Mouse (Mus musculus): ENCODE data around the gene Tgif2. TPM values are rescaled to one million over a fixed set of nuclear protein-coding genes. Genes with fewer than 3 reads are reported as not detected.
"Not testable (repeated sequence)": the region's sequence is repeated elsewhere in the genome, so short reads cannot be mapped to it uniquely, and the experiment has no call there.

The Tgif2 gene
- total RNA-seq, 2 experiments from 2014 or later = 1.8 to 3.1 TPM

DNA sequence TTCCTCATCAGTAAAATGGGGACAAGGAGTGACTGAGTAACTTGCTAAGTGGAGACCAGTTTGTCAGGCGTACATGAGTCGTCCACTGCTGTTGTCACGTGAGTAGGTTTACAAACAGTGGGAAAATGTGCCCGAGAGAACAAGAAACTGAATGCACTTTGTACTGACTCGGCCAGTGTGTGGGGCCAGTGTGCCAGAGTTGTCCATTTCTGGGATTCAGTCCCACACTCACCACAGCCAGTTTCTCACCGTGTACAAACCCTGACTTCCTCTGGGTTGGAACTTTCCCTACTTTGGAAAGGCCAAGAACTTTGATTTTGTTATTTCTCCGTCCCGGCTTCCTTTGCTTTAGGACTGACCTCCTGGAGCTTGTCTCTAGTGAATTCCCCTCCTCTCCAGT lies 29.2 kb downstream of the Tgif2 start:
- intact Hi-C loops (cut with DNase I) = no loop called here
- DNase-seq (ENCODE audit: extremely low spot score in 1 of 2, low spot score in 2 of 2) = peak in 1 of 2 experiments; percentile 42

DNA sequence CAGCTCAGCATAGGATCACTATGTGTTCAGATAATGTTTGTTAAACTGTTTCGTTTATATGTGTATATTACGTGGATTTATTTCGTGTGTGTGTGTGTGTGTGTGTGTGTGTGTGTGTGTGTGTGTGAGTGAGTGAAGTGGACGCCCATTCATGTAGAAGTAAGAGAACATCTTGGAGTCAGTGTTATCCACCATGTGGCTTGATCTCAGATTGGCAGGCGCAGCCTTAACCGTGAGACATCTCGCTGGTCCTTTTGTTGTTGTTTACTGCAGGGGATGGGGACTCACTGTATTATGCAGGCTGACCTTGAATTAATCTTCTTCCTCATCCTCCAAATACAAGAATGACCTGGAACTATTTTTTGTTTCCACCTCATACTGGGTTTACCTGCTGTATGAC lies 29.7 kb downstream of the Tgif2 start:
- no peak for DNase-seq (ENCODE audit: extremely low spot score in 1 of 2, low spot score in 2 of 2)
- intact Hi-C loops (cut with DNase I) = no loop called here

- peak in 1 of 2 experiments; percentile 64 for DNase-seq (ENCODE audit: extremely low spot score in 1 of 2, low spot score in 2 of 2)
- intact Hi-C loops (cut with DNase I) = loop anchor here (5.0 to 10.0 kb wide), 2 partner anchors 127 to 224 kb away; no protein-coding TSS in a partner anchor
These were observed 30.7 kb downstream of the Tgif2 start for GRCm38 (mm10) chr2:156870519-156870918.

DNA sequence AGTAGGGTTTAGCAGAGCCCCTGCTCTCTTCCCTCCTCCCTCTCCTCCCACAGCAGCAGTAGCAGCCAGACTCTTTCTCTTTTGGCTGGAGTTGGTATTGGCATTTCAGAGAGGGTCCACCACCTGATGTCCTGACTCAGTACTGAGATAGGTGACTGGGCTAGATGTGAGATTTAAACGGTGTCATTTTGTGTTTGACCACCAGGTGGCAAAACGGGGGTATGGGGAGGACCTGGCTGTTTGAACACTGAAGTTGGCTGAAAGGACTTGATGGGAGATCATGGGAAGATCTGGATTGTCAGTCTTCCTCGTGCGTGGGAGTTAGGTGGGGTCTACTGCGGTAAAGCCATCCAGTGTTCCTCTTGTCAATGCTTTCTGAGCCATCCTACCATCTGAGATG lies 33.8 kb downstream of the Tgif2 start:
- intact Hi-C loops (cut with DNase I) = loop anchor here (5.0 to 10.0 kb wide), 2 partner anchors 124 to 221 kb away; no protein-coding TSS in a partner anchor
- DNase-seq (ENCODE audit: extremely low spot score in 1 of 2, low spot score in 2 of 2) = peak; percentile 31 to 48

DNA sequence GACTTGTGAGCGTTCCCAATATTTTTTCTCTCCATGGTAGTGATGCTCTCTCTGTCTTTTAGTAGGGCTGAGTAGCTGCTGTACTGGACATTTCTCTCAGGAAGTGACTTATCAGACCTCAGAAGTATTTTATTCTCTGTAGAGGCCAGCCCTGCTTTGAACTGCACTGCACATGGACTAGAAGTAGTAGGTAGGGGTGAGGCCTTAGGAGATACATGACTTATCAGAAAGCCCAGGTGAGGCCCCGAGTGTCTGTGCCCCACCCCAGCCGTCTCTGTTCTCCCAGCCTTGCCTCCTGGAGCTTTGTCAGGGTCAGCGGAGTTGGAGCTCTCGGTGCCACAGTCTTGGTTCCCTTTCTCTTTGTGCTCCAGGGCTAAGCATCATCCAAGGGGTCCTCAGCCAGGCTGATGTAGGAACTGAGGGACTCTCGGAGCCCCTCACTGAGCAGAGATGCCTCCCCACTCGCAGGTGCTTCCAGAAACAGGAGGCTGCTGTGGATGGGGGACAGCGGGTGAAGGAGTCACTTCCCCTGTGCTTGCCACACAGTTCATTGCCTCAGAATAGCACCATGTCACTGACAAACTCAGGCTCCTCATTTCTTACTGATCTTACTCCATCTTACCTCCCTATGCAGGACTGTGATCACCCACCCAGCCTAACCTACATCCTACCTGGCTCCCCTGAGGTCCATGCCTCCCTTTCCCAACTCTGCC lies 34.4 kb downstream of the Tgif2 start:
- no peak for DNase-seq (ENCODE audit: extremely low spot score in 1 of 2, low spot score in 2 of 2)
- intact Hi-C loops (cut with DNase I) = loop anchor here (5.0 to 10.0 kb wide), 2 partner anchors 123 to 221 kb away; no protein-coding TSS in a partner anchor

DNA sequence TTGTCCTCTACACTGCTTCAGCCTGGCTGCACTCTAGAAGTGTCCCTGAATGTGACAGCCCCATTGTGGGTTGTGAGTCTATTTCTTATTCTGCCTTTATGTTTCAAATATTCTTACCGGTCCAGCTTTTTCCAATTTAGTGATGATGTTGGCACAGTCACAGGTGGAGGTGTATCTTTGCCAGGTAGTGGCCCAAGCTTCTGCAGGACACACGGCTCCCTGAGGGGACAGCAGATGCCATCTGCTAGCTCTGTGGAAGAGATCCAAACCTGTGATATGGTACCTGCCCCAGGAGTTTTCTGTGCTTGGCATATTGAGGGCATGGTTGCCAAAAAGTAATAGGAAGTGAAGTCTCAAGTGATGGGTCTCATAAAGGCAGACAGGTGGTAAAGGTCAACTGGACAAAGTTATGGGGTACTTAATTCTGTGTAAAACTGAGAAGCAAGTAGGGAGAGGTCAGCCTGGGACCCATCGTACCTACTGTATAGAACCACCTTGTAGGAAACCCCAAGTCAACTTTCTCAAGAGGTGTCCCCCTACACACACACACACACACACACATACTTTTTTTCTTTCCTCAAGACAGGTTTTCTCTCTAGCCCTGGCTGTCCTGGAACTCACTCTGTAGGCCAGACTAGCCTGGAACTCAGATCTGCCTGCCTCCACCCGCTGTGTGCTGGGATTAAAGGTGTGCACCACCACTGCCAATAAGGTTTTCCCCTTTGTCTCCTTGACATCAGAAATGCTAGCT lies 35.1 kb downstream of the Tgif2 start:
- no peak for DNase-seq (ENCODE audit: extremely low spot score in 1 of 2, low spot score in 2 of 2)
- intact Hi-C loops (cut with DNase I) = loop anchor here (5.0 to 10.0 kb wide), 2 partner anchors 122 to 220 kb away; no protein-coding TSS in a partner anchor

GRCm38 (mm10) chr2:156877726-156878125 lies 37.9 kb downstream of the Tgif2 start:
- intact Hi-C loops (cut with DNase I) = loop anchor here (10.0 kb wide), 1 partner anchor 217 kb away; no protein-coding TSS in a partner anchor
- DNase-seq (ENCODE audit: extremely low spot score in 1 of 2, low spot score in 2 of 2) = peak in 1 of 2 experiments; percentile 73

- DNase-seq (ENCODE audit: extremely low spot score in 1 of 2, low spot score in 2 of 2) = no peak
- intact Hi-C loops (cut with DNase I) = loop anchor here (10.0 kb wide), 1 partner anchor 215 kb away; no protein-coding TSS in a partner anchor
These were observed 39.7 kb downstream of the Tgif2 start for GRCm38 (mm10) chr2:156879541-156879940.

GRCm38 (mm10) chr2:156882431-156883001 lies 42.7 kb downstream of the Tgif2 start:
- intact Hi-C loops (cut with DNase I) = no loop called here
- no peak for DNase-seq (ENCODE audit: extremely low spot score in 1 of 2, low spot score in 2 of 2)

DNA sequence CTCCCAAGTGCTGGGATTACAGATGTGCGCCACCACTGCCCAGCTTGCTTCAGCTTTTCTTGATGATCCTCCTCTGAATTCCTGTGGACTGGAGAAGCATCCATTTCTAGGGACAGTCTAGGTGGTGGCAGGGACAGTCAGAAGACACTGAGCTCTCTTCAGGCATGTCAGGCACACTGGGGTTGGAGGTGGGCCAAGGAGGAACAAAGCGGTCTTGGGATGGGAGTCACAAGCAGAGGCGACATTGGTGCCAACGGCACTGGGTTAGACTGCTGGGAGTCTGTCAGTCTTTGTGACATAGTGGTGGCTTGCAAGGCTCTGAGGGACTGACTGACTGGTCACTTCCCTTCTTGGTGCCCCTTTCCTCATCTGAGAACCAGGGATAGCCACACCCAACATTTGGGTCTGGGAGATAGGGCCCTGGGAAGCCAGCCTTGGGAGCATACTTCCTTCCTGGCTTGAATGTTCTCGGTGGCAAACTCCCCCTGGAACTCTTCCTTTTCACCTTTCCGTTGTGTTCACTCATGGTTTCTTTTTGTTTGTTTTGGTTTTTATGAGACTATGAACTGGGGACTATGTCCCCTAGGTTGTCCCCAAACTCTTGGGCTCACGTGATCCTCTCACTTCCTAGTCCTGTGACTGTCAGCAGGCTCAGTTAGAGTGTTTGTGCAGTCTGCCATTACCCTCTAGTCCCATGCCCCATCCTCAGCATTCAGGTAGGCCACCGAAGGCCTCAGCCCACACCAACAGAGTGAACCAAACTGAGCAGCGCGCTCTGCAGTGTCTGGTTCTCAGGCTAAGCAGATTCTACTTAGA lies 44.8 kb downstream of the Tgif2 start:
- intact Hi-C loops (cut with DNase I) = no loop called here
- no peak for DNase-seq (ENCODE audit: extremely low spot score in 1 of 2, low spot score in 2 of 2)

GRCm38 (mm10) chr2:156885666-156886065 lies 45.9 kb downstream of the Tgif2 start:
- intact Hi-C loops (cut with DNase I); DNase-seq (ENCODE audit: extremely low spot score in 1 of 2, low spot score in 2 of 2): not testable (repeated sequence)

- intact Hi-C loops (cut with DNase I) = no loop called here
- no peak for DNase-seq (ENCODE audit: extremely low spot score in 1 of 2, low spot score in 2 of 2)
These were observed 46.4 kb downstream of the Tgif2 start for GRCm38 (mm10) chr2:156886084-156886631.

DNA sequence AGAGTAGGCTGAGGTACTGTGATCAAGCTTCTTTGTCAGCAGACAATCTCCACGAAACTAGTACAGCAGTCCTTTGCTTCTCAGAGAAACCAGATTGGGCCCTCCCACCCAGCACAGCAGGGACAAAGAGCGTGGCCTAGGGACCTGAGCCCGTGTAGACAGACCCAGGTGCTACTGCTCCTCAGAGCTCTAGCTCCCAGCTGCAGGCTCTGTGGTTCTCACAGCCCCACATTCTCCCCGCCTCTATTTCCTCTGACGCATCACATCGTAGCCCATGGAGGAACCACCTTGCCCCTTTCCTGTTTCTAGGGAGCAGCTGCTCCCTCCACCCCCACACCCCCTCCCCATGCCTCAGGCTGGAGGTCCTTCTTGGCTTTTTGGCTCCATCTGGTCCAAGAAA lies 47.2 kb downstream of the Tgif2 start, which contains the start of gene Sla2:
Gene Sla2 (minus strand): TSS at position 176 of the 400 bp plus-strand sequence.
- intact Hi-C loops (cut with DNase I) = no loop called here
- DNase-seq (ENCODE audit: extremely low spot score in 1 of 2, low spot score in 2 of 2) = no peak

- no peak for DNase-seq (ENCODE audit: extremely low spot score in 1 of 2, low spot score in 2 of 2)
- intact Hi-C loops (cut with DNase I) = no loop called here
These were observed 48.7 kb downstream of the Tgif2 start for GRCm38 (mm10) chr2:156888490-156888889.

DNA sequence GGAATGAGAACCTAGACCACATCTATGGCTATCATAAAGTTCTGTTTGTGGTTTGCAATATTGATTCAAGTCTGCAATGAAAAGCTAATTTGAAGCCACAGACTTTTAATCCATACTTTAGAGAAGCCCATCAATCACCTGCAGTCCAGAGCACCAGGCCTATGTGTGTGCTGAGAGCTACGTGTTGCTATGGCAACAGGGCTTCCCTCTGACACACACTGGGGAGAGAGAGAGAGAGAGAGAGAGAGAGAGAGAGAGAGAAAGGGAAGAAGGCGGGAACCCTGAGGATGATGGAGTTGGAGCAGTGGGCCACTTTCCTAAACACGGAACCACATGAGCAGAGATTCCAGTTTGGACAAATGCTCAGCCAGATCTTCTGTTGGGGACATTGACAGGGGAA lies 52.4 kb downstream of the Tgif2 start:
- intact Hi-C loops (cut with DNase I) = no loop called here
- DNase-seq (ENCODE audit: extremely low spot score in 1 of 2, low spot score in 2 of 2) = no peak

DNA sequence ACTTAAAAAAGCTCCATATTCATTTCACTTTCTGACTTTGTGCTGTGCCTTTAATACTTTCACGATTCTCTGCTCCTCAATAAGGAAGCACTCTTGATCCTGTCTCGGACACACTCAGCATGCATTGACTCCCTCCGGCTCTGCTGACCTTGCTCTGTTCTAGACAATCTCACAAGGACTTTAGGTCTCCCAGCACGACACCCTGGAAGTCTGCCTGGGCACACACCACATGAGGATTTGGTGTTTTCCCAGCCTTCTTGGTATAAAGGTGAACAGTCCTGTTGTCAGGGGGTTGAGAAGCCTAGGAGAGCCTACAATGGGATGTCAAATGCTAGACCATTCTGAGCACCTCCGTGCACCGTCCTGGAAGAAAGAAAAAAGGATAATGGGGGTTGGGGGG lies 53.0 kb downstream of the Tgif2 start:
- intact Hi-C loops (cut with DNase I) = no loop called here
- no peak for DNase-seq (ENCODE audit: extremely low spot score in 1 of 2, low spot score in 2 of 2)

- intact Hi-C loops (cut with DNase I) = no loop called here
- DNase-seq (ENCODE audit: extremely low spot score in 1 of 2, low spot score in 2 of 2) = no peak
These were observed 54.9 kb downstream of the Tgif2 start for GRCm38 (mm10) chr2:156894496-156895265.
